Mouse (Mus musculus) forebrain, postnatal 0 days (tissue): Measurements from ENCODE around the gene Mapk6. TPM values are rescaled to one million over a fixed set of nuclear protein-coding genes. Genes with fewer than 3 reads are reported as not detected.
"Not testable (repeated sequence)": the region's sequence is repeated elsewhere in the genome, so short reads cannot be mapped to it uniquely, and the experiment has no call there.

ENCODE experiments used
- ATAC-seq: fragments of 200-750 bp; cut with Nextera tagmentation; 2 replicates; pipeline ENCODE4 v1.8.0; 2017; ENCODE audit warnings: mild to moderate bottlenecking, moderate library complexity
- DNase-seq: peaks from one replicate; pipeline ENCODE4 v3.0.0-alpha.2; 2015
- H3K27ac ChIP-seq: fragments of 300-500 bp; sonication (generic); 2 replicates; pipeline ENCODE4 v1.5.1; 2014; ENCODE audit warnings: low read depth, mild to moderate bottlenecking, antibody characterized with exemption, low read length, moderate library complexity, mixed read lengths
- H3K27me3 ChIP-seq: fragments of 300-500 bp; sonication (generic); 2 replicates; pipeline ENCODE4 v1.6.1; 2014; ENCODE audit warnings: mild to moderate bottlenecking, low read length, mixed read lengths; ENCODE audit not compliant: insufficient read depth
- H3K36me3 ChIP-seq: fragments of 300-500 bp; sonication (generic); 2 replicates; pipeline ENCODE4 v1.6.1; 2014; ENCODE audit warnings: mild to moderate bottlenecking, moderate library complexity; ENCODE audit not compliant: insufficient read depth
- H3K4me1 ChIP-seq: fragments of 300-500 bp; sonication (generic); 2 replicates; pipeline ENCODE4 v1.6.1; 2014; ENCODE audit warnings: antibody characterized with exemption; ENCODE audit not compliant: insufficient read depth
- H3K4me2 ChIP-seq: fragments of 300-500 bp; sonication (generic); 2 replicates; pipeline ENCODE4 v1.6.1; 2014; ENCODE audit warnings: low read depth, mild to moderate bottlenecking, moderate library complexity
- H3K4me3 ChIP-seq: fragments of 300-500 bp; sonication (generic); 2 replicates; pipeline ENCODE4 v1.5.1; 2014; ENCODE audit warnings: low read depth, low read length, mixed read lengths
- H3K9ac ChIP-seq: fragments of 300-500 bp; sonication (generic); 2 replicates; pipeline ENCODE4 v1.6.1; 2014; ENCODE audit warnings: mild to moderate bottlenecking
- H3K9me3 ChIP-seq: fragments of 300-500 bp; sonication (generic); 2 replicates; pipeline ENCODE4 v1.6.1; 2016; ENCODE audit warnings: low read length
- CTCF ChIP-seq: sonication (generic); IDR thresholded peaks from 2 replicates; pipeline ENCODE4 v1.5.1; 2016; ENCODE audit warnings: antibody characterized with exemption, control low read depth, low read depth
- WGBS: fragments of 180-500 bp; shearing (Covaris S2); extraction: QIAGEN DNeasy Blood & Tissue Kit; methylation state at CpG from one replicate; pipeline ENCODE4 v1.1.7; 2014; 5-methylcytosine and 5-hydroxymethylcytosine counted together
- polyA plus RNA-seq: library from polyadenylated mRNA; unstranded; fragments of >200 nt; fragmentation: Nextera tagmentation; extraction: Ambion mirVana; gene quantifications from 2 replicates; pipeline ENCODE4 v1.2.1, GENCODE M21; 2015
- total RNA-seq: library from RNA; depleted of rRNA; stranded (reverse); fragments of >200 nt; gene quantifications from 2 replicates; pipeline ENCODE4 v1.2.3, GENCODE M21; 2014; rRNA removed

The Mapk6 gene
- 121 and 157 TPM in 2 replicates for total RNA-seq
- 69.5 and 94.2 TPM in 2 replicates for polyA plus RNA-seq

DNA sequence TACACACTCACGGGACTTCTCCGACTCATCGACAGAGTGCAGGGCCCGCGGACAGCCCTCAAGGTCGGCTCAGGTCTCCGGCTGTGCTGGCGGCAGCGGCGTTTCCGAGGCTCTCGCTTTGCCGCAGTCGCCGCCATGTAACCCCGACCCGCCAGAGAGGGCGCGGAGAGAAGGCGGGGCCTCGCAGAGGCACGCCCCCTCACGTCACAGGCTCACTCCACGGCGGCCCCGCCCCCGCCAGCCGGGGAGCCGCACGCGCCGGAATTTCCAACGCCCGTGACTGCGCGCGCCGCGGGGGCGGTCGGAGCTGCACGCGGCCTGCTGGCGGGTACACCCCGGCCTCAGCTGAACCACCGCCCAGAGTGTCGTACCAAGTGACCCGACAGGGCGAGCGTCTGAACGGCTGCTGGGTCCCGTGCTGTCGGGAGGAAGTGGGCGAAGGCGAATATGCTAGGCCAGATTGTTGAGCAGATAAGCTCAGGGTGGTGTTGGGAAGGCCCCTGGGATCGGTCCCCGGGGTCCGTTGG, at the start of gene Mapk6:
Gene Mapk6 (minus strand): TSS at position 154 of the 527 bp plus-strand sequence.
- peak within 1 kb of the TSS; percentile 74 for H3K4me2 ChIP-seq
- under 1% methylated on average over 58 of the region's 58 CpGs for WGBS
- no peaks in the 10 kb centered on the region for H3K36me3 ChIP-seq
- peak; percentile 47 for TF ChIP-seq CTCF
- peak; percentile 97 for DNase-seq
- H3K9ac ChIP-seq: peak within 1 kb of the TSS; percentile 81
- H3K4me3 ChIP-seq: peak within 1 kb of the TSS; percentile 88
- H3K4me1 ChIP-seq: peaks cover 2% of the 10 kb centered on the region; the same call in 1 of the 2 replicates
- H3K27ac ChIP-seq: peak within 1 kb of the TSS; percentile 94
- no peaks in the 10 kb centered on the region for H3K27me3 ChIP-seq
- no peaks in the 10 kb centered on the region for H3K9me3 ChIP-seq
- ATAC-seq: peak; percentile 96

DNA sequence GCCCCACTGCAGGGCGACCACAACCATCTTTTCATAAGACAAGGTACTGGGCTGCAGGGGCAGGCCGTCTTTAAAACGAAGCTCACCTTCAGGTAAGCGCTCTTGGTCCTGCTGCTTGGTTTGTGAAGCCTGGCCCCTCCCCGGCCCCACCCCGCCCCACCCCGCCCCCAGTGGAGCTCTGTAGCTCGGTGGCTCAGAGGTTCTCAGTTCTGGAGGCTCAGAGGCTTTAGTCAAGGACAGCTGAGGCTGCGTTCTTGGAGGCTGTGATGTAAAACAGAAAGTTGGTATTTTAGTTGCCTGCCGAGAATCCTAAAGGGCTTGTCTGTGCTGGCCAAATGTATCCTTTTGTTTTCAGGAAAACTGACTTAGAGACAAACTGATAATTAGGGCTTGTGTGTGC, 45.9 kb upstream of the Mapk6 start:
- Histone ChIP-seq H3K4me3 (no peak overlapping the region), H3K36me3 (peaks cover 84% of the 10 kb centered on the region), H3K27me3 (no peaks in the 10 kb centered on the region), H3K9me3 (no peaks in the 10 kb centered on the region), H3K4me2 (no peak overlapping the region), H3K4me1 (no peaks in the 10 kb centered on the region), H3K27ac (no peak overlapping the region), H3K9ac (no peak overlapping the region)
- ATAC-seq (no peak), DNase-seq (no peak)
- 70% methylated on average over 10 of the region's 10 CpGs for WGBS
- no peak for TF ChIP-seq CTCF

DNA sequence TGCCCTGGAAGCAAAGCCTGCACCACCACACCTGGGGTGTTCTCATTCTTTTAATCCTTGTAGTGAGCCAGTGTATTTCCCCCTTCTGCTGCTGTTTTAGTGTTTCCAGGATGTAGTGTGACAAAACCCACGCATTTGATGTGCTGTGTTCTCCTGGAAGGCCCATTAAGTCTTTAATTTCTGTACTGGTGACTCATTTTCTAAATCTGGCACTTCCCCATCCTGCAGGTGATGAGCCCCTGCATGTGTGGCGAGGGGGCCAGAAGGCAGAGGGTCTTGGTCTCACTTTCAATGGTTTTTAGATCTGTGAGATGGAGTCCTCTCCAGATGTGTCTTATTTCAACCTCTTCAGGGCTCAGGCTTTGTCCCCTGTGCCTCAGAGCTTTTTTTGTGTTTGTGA, 44.2 kb upstream of the Mapk6 start:
- Histone ChIP-seq H3K27me3 (no peaks in the 10 kb centered on the region), H3K4me2 (no peak overlapping the region), H3K9me3 (no peaks in the 10 kb centered on the region), H3K27ac (no peak overlapping the region), H3K9ac (no peak overlapping the region), H3K4me1 (no peaks in the 10 kb centered on the region), H3K36me3 (peaks cover 78% of the 10 kb centered on the region), H3K4me3 (no peak overlapping the region)
- TF ChIP-seq CTCF: no peak
- DNase-seq (no peak), ATAC-seq (no peak)
- 90% methylated on average over 2 of the region's 2 CpGs for WGBS

DNA sequence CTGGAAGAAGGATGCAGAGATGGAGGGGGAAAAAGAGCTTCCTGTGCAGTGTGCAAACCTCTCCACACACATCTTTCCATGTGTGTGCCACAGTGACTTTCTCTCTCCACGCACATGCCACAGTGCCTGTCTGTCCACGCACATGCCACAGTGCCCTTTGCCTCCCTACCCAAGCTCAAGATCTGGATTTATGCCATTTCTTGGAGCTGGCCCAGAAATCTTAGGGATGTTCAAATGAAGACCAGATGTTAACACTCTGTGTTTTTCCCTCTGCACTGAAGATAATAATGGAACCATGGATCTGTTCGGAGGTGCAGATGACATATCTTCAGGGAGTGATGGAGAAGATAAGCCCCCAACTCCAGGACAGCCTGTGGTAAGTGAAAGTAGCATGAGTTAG, 38.2 kb upstream of the Mapk6 start:
- no peak for ATAC-seq
- H3K27me3 ChIP-seq: no peaks in the 10 kb centered on the region
- H3K4me3 ChIP-seq: no peak overlapping the region
- DNase-seq: no peak
- no peak overlapping the region for H3K9ac ChIP-seq
- no peaks in the 10 kb centered on the region for H3K4me1 ChIP-seq
- no peaks in the 10 kb centered on the region for H3K9me3 ChIP-seq
- TF ChIP-seq CTCF: no peak
- H3K36me3 ChIP-seq: peaks cover 59% of the 10 kb centered on the region
- H3K4me2 ChIP-seq: no peak overlapping the region
- H3K27ac ChIP-seq: no peak overlapping the region
- WGBS: 88% methylated on average over 3 of the region's 3 CpGs

DNA sequence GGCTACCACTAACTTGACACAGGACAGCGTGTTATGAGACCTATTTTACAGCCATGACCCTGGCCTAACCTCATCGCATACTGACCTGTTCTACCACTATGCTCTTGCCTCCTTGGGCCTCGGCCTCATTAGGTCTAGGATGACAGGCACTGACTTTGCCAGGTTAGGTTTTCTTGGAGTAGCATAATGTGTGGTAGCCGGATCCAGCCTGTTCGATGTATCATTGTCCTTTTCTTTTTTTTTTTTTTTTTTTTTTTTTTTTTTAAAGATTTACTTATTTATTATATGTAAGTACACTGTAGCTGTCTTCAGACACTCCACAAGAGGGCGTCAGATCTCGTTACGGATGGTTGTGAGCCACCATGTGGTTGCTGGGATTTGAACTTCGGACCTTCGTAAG, 36.8 kb upstream of the Mapk6 start:
- H3K9me3 ChIP-seq, H3K4me3 ChIP-seq, H3K4me2 ChIP-seq, H3K9ac ChIP-seq, H3K27me3 ChIP-seq, H3K27ac ChIP-seq, DNase-seq, H3K4me1 ChIP-seq, ATAC-seq: not testable (repeated sequence)
- peaks cover 52% of the 10 kb centered on the region for H3K36me3 ChIP-seq
- WGBS: 87% methylated on average over 10 of the region's 10 CpGs

DNA sequence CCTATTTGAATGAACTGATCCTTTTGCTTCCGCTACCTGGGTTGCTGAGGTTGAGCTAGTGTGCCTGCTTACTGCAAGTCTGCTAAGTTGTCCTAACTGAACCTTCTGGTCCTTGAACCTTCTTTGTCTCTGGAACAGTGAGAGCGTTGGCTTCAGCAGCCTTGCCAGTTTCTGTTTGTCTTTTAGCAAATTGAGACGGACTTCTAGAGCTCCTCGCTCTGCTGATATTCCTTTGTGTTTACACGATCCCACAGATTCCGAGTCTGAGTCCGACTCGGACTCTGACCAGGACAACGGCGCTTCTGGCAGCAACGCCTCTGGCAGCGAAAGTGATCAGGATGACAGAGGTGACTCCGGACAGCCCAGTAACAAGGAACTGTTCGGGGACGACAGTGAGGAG, 35.2 kb upstream of the Mapk6 start:
- no peak overlapping the region for H3K4me2 ChIP-seq
- H3K36me3 ChIP-seq: peaks cover 45% of the 10 kb centered on the region
- H3K9me3 ChIP-seq: no peaks in the 10 kb centered on the region
- DNase-seq (no peak), ATAC-seq (no peak)
- H3K4me1 ChIP-seq: no peaks in the 10 kb centered on the region
- H3K4me3 ChIP-seq: no peak overlapping the region
- WGBS: 92% methylated on average over 15 of the region's 15 CpGs
- TF ChIP-seq CTCF: no peak
- no peaks in the 10 kb centered on the region for H3K27me3 ChIP-seq
- H3K9ac ChIP-seq: no peak overlapping the region
- H3K27ac ChIP-seq: no peak overlapping the region

DNA sequence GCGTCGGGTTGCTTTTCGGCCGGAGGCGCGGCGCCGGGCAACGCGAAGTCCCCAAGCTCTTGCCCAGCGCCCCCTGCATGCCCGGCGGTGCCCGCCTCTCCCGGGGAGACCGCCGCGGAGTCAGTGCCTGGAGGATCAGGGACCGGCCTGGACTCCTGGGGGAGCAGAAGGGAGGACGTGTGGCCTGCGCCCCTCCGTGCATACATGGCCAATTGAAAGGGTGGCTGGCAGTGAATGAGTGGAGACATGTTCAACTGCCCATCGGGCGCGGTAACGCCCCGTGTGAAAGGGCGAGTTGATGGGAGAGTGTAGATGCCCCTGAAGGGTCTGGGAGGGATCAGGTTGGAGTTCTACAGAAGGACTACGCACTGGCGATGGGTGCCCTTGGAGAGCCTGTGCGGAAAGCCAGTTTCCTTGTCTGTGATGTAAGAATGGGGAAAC, 31.9 kb upstream of the Mapk6 start:
- H3K27ac ChIP-seq: peak overlapping the region; percentile 86
- DNase-seq (no peak), ATAC-seq (peak; percentile 81)
- H3K36me3 ChIP-seq: peaks cover 13% of the 10 kb centered on the region
- peak overlapping the region; percentile 89 for H3K4me3 ChIP-seq
- peak; percentile 59 for TF ChIP-seq CTCF
- H3K27me3 ChIP-seq: no peaks in the 10 kb centered on the region
- peak overlapping the region; percentile 88 for H3K9ac ChIP-seq
- no peaks in the 10 kb centered on the region for H3K4me1 ChIP-seq
- H3K4me2 ChIP-seq: peak overlapping the region; percentile 79
- WGBS: under 1% methylated on average over 31 of the region's 31 CpGs
- H3K9me3 ChIP-seq: no peaks in the 10 kb centered on the region
